Mouse (Mus musculus): ENCODE measurements at regions not wholly inside any gene's neighbourhood (a gene's known extent, or its start where the extent isn't known, plus 50 kb on each side); places are given as distances from the start of the nearest gene placed in this dataset.

DNA sequence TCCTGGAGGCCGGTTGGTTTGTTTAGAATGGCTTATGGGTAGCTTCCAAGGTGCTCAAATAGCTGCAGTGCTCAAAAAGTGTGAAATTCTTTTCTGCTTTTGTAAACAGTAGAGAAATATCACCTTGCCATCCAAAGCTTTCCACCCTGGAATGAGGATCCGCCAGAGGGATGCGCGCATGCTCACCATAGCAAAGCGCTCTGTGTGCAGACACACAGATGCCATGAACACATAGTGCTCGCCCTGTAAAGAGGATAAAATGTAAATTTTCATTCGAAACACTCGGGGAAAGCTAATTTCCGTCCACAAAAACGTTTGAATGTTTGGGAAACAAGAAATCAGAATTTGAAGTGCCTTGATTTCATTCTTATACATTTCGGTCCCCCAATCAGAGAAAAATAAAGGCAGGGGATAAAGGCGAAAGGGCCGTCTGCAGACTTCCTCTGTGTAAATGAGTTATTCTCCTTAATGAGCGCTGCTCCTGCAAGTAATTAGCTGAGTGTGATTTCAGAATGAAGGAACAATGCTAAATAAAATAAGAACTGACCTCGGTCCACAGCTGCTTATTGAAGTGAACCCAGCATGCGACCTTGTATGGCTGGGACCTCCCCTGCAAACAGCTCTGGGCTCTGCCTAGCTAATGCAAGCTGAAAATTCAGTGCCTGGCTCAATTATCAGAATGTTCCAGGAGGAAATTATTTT is 203.4 kb upstream of the Lrig3 start:
- no peak for ATAC-seq (ENCODE audit: insufficient number of reproducible peaks, insufficient read depth, low FRiP score, low read depth)
- WGBS = 80% methylated on average over 16 of the region's 16 CpGs
- H3K27ac ChIP-seq (replicated peaks in 1 of 2; ENCODE audit: control insufficient read depth in 1 of 2, insufficient read depth in 1 of 2, low read depth in 2 of 2, low read length in 2 of 2) = no peak overlapping the region

DNA sequence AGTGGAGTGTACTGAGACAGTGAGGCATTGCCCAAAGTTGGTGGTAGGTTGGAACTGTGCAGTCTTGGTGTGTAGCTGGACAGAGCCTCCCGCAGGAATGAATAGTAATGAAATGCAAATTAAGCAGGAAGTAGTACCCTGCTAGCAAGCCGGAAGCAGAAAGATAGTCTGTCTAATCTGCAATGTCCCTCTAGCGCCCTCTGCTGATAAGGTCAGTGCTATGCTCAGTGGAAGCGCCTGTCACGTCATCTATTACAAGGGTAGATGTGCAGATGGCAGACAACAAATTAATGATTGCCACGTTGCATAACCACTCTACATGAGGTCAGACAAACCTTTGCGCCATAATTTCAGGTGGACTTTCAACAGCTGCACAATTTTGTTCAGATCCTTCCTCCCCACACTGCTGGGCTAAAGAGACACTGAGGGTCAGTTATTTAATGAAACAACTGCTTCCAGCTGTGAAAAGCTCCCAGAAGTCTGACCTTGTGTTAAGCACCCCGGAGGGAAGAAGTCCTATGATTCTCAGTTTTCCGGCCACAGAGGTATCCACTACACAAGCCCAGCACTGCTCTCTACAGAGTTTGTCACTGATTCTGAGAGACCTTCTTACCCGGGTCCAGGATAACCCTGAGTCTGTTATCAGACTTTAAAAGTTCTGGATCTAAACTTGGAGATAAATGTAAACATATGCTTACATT is 201.4 kb upstream of the Lrig3 start:
- H3K9ac ChIP-seq (ENCODE audit: low read length) = no peak overlapping the region
- no peak overlapping the region for H3K4me3 ChIP-seq (ENCODE audit: control insufficient read depth in 1 of 2, insufficient read depth in 1 of 2, low read depth in 1 of 2, low read length in 2 of 2)
- peaks cover 8% of the 10 kb centered on the region; the same call in 1 of the 2 replicates for H3K9me3 ChIP-seq (ENCODE audit: control insufficient read depth, low read length)
- no peak overlapping the region for H3K4me2 ChIP-seq (ENCODE audit: low read length)
- H3K4me1 ChIP-seq (ENCODE audit: control insufficient read depth in 2 of 2, insufficient read depth in 2 of 2, low read length in 2 of 2) = no peaks in the 10 kb centered on the region
- WGBS = 59% methylated on average over 10 of the region's 10 CpGs
- no peaks in the 10 kb centered on the region for H3K36me3 ChIP-seq (ENCODE audit: control insufficient read depth, insufficient read depth, low read length)
- H3K27ac ChIP-seq (replicated peaks in 1 of 2; ENCODE audit: control insufficient read depth in 1 of 2, insufficient read depth in 1 of 2, low read depth in 2 of 2, low read length in 2 of 2) = no peak overlapping the region
- no peaks in the 10 kb centered on the region for H3K27me3 ChIP-seq (ENCODE audit: control insufficient read depth, insufficient read depth, low read length)
- ATAC-seq (ENCODE audit: insufficient number of reproducible peaks, insufficient read depth, low FRiP score, low read depth) = no peak

More for the DNA sequence above, 203.4 kb upstream of the Lrig3 start:
- Histone ChIP-seq H3K36me3 (ENCODE audit: control insufficient read depth, insufficient read depth, low read length) (no peaks in the 10 kb centered on the region), H3K4me2 (ENCODE audit: low read length) (no peak overlapping the region), H3K27me3 (ENCODE audit: control insufficient read depth, insufficient read depth, low read length) (no peaks in the 10 kb centered on the region), H3K9me3 (ENCODE audit: control insufficient read depth, low read length) (peaks cover 8% of the 10 kb centered on the region; the same call in 1 of the 2 replicates), H3K4me1 (ENCODE audit: control insufficient read depth in 2 of 2, insufficient read depth in 2 of 2, low read length in 2 of 2) (no peaks in the 10 kb centered on the region), H3K4me3 (ENCODE audit: control insufficient read depth in 1 of 2, insufficient read depth in 1 of 2, low read depth in 1 of 2, low read length in 2 of 2) (no peak overlapping the region), H3K9ac (ENCODE audit: low read length) (no peak overlapping the region)

DNA sequence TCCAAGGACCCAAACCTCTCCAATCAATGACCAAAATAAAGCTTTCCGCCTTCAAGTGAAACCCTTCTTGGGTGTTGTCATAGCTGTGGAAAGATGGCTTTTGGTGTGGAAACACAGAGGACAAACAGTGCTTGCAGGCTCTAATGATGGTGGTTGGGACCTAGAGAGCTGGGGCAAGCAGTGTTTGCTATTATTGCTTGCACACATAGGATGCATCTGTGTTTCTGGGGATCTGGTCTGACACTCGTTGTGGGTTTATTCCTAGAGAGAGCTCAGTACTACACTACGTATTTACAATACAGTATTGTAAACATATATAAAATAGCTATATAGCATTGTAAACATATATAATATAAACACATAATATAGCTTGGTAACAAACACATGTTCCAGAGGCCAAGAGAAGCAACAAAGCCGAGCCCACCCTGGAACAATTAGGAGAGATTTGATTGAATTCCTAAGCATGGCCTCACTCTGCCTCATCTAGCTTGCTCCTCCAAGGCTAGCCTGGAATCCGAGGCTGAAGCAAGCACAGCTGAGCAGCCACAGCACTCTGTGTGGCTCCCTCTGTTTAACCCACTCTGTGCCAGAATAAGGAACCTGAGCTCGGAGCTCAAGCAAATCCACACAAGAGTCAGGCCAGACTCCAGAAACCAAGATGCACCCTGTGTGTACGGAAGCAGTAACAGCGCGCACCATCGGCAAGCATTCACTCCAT is 200.7 kb upstream of the Lrig3 start:
- H3K4me1 ChIP-seq (ENCODE audit: control insufficient read depth in 2 of 2, insufficient read depth in 2 of 2, low read length in 2 of 2) = no peaks in the 10 kb centered on the region
- H3K36me3 ChIP-seq (ENCODE audit: control insufficient read depth, insufficient read depth, low read length) = no peaks in the 10 kb centered on the region
- no peaks in the 10 kb centered on the region for H3K27me3 ChIP-seq (ENCODE audit: control insufficient read depth, insufficient read depth, low read length)
- no peak overlapping the region for H3K4me2 ChIP-seq (ENCODE audit: low read length)
- no peak overlapping the region for H3K27ac ChIP-seq (replicated peaks in 1 of 2; ENCODE audit: control insufficient read depth in 1 of 2, insufficient read depth in 1 of 2, low read depth in 2 of 2, low read length in 2 of 2)
- 74% methylated on average over 10 of the region's 10 CpGs for WGBS
- H3K9me3 ChIP-seq (ENCODE audit: control insufficient read depth, low read length) = peaks cover 8% of the 10 kb centered on the region; the same call in 1 of the 2 replicates
- no peak overlapping the region for H3K9ac ChIP-seq (ENCODE audit: low read length)
- no peak overlapping the region for H3K4me3 ChIP-seq (ENCODE audit: control insufficient read depth in 1 of 2, insufficient read depth in 1 of 2, low read depth in 1 of 2, low read length in 2 of 2)
- ATAC-seq (ENCODE audit: insufficient number of reproducible peaks, insufficient read depth, low FRiP score, low read depth) = no peak

DNA sequence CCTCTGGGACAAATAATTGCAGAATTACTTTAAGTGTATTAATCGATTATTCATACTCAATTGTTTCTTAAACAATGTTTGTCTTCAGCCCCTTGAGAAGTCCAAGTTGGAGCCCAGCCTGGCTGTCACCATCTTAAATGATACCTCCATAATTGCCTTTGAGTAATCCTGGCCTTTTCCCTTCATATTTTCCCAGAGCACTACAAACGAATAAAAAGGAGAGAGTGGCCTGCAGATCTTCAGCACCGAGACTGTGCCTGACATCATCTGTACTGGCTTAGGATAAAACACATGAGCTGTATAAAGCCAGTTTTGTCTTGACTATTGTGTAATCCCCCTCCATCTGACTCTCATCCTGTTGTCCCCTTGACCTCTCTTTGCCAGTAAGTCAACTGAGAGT is 197.7 kb upstream of the Lrig3 start:
- no peaks in the 10 kb centered on the region for H3K4me1 ChIP-seq (ENCODE audit: control insufficient read depth in 2 of 2, insufficient read depth in 2 of 2, low read length in 2 of 2)
- H3K4me2 ChIP-seq (ENCODE audit: low read length) = no peak overlapping the region
- no peak for ATAC-seq (ENCODE audit: insufficient number of reproducible peaks, insufficient read depth, low FRiP score, low read depth)
- no peak overlapping the region for H3K9ac ChIP-seq (ENCODE audit: low read length)
- H3K9me3 ChIP-seq (ENCODE audit: control insufficient read depth, low read length) = no peaks in the 10 kb centered on the region
- no peak overlapping the region for H3K27ac ChIP-seq (replicated peaks in 1 of 2; ENCODE audit: control insufficient read depth in 1 of 2, insufficient read depth in 1 of 2, low read depth in 2 of 2, low read length in 2 of 2)
- H3K4me3 ChIP-seq (ENCODE audit: control insufficient read depth in 1 of 2, insufficient read depth in 1 of 2, low read depth in 1 of 2, low read length in 2 of 2) = no peak overlapping the region
- H3K27me3 ChIP-seq (ENCODE audit: control insufficient read depth, insufficient read depth, low read length) = no peaks in the 10 kb centered on the region
- WGBS = 68% methylated on average over 3 of the region's 3 CpGs
- H3K36me3 ChIP-seq (ENCODE audit: control insufficient read depth, insufficient read depth, low read length) = no peaks in the 10 kb centered on the region

DNA sequence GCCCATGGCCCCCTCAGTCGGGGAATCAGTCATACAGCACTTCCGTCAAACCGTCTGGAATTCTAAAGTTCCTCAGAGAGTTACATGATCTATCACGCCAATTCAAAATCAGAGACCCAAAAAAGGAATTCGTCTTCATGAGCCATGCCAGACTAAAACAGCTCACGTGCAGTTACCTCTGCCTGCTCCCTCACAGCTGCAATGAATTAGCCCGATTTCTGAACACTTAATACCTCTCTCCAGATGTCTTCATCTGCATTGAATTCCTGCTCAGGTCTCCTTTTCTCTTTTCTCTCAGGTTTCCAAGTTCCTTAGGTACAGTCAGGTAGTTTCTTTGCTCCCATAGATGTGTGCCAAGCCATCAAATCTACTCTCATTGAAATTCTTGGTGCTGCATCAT is 192.4 kb upstream of the Lrig3 start:
- ATAC-seq (ENCODE audit: insufficient number of reproducible peaks, insufficient read depth, low FRiP score, low read depth) = no peak
- Histone ChIP-seq H3K9ac (ENCODE audit: low read length) (no peak overlapping the region), H3K27ac (replicated peaks in 1 of 2; ENCODE audit: control insufficient read depth in 1 of 2, insufficient read depth in 1 of 2, low read depth in 2 of 2, low read length in 2 of 2) (no peak overlapping the region), H3K27me3 (ENCODE audit: control insufficient read depth, insufficient read depth, low read length) (no peaks in the 10 kb centered on the region), H3K9me3 (ENCODE audit: control insufficient read depth, low read length) (no peaks in the 10 kb centered on the region), H3K4me2 (ENCODE audit: low read length) (no peak overlapping the region), H3K36me3 (ENCODE audit: control insufficient read depth, insufficient read depth, low read length) (no peaks in the 10 kb centered on the region), H3K4me3 (ENCODE audit: control insufficient read depth in 1 of 2, insufficient read depth in 1 of 2, low read depth in 1 of 2, low read length in 2 of 2) (no peak overlapping the region), H3K4me1 (ENCODE audit: control insufficient read depth in 2 of 2, insufficient read depth in 2 of 2, low read length in 2 of 2) (no peaks in the 10 kb centered on the region)
- 75% methylated on average over 7 of the region's 7 CpGs for WGBS

DNA sequence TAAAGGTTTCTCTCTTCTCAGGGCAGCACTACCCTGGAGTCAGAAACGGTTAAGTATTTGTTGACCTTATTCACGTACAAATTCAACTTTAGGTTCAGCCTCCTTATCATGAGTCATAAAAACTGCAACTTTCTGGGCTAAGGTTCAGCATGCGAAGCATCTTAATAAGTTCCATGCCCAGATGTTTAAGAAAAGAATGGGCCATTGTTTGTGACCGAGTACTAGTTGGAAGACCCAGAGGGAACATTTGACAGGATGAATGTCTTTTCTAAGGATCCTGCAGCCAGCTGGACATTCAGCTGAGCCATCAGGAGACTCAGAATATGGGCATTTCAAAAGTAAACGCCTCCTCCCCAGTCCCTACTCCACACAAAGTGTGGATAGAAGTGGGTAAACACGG is 183.5 kb upstream of the Lrig3 start:
- no peak overlapping the region for H3K9ac ChIP-seq (ENCODE audit: low read length)
- no peak overlapping the region for H3K4me2 ChIP-seq (ENCODE audit: low read length)
- WGBS = 64% methylated on average over 6 of the region's 6 CpGs
- H3K27me3 ChIP-seq (ENCODE audit: control insufficient read depth, insufficient read depth, low read length) = no peaks in the 10 kb centered on the region
- no peak overlapping the region for H3K4me3 ChIP-seq (ENCODE audit: control insufficient read depth in 1 of 2, insufficient read depth in 1 of 2, low read depth in 1 of 2, low read length in 2 of 2)
- ATAC-seq (ENCODE audit: insufficient number of reproducible peaks, insufficient read depth, low FRiP score, low read depth) = no peak
- H3K9me3 ChIP-seq (ENCODE audit: control insufficient read depth, low read length) = no peaks in the 10 kb centered on the region
- H3K27ac ChIP-seq (replicated peaks in 1 of 2; ENCODE audit: control insufficient read depth in 1 of 2, insufficient read depth in 1 of 2, low read depth in 2 of 2, low read length in 2 of 2) = no peak overlapping the region
- peaks cover 9 to 21% of the 10 kb centered on the region in 2 experiments for H3K4me1 ChIP-seq (ENCODE audit: control insufficient read depth in 2 of 2, insufficient read depth in 2 of 2, low read length in 2 of 2)
- no peaks in the 10 kb centered on the region for H3K36me3 ChIP-seq (ENCODE audit: control insufficient read depth, insufficient read depth, low read length)

DNA sequence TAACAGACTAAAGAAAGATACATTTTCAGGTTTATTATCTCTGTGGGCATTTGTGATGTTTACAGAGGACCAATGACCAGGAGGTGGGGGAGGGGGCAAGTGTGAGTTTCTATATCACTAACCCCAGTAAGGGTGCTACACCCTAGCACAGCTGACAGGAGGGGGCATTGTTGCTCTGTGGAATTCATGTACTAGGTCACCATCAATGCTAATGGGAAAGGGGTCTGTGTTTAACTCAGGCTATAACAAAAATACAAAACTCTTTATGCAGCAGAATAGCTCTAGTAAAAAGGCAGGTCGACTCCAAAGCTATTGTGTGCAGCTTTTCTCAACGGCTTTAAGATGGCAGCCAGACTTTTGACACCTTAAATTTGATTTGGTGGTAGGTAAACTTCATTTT is 181.1 kb upstream of the Lrig3 start:
- Histone ChIP-seq H3K9me3 (ENCODE audit: control insufficient read depth, low read length) (no peaks in the 10 kb centered on the region), H3K36me3 (ENCODE audit: control insufficient read depth, insufficient read depth, low read length) (no peaks in the 10 kb centered on the region), H3K27me3 (ENCODE audit: control insufficient read depth, insufficient read depth, low read length) (no peaks in the 10 kb centered on the region), H3K4me1 (ENCODE audit: control insufficient read depth in 2 of 2, insufficient read depth in 2 of 2, low read length in 2 of 2) (peaks cover 9 to 21% of the 10 kb centered on the region in 2 experiments), H3K4me3 (ENCODE audit: control insufficient read depth in 1 of 2, insufficient read depth in 1 of 2, low read depth in 1 of 2, low read length in 2 of 2) (no peak overlapping the region), H3K9ac (ENCODE audit: low read length) (no peak overlapping the region), H3K27ac (replicated peaks in 1 of 2; ENCODE audit: control insufficient read depth in 1 of 2, insufficient read depth in 1 of 2, low read depth in 2 of 2, low read length in 2 of 2) (no peak overlapping the region), H3K4me2 (ENCODE audit: low read length) (peak overlapping the region; percentile 78)
- WGBS = 19% methylated on average over 2 of the region's 2 CpGs
- 0 out of 2 replicates have a peak, but pooled peaks have one; percentile 46 for ATAC-seq (ENCODE audit: insufficient number of reproducible peaks, insufficient read depth, low FRiP score, low read depth)

All from heart, embryonic 14.5 days (tissue).